Mouse (Mus musculus) left cerebral cortex, postnatal 10 days (tissue): Measurements from ENCODE around the gene Bub3. TPM values are rescaled to one million over a fixed set of nuclear protein-coding genes. Genes with fewer than 3 reads are reported as not detected.
A peak's percentile ranks its signal among the peaks of the same experiment; 100 is the strongest.

Experiments
- DNase-seq, 2 experiments: peaks; one replicate each; pipeline ENCODE4 v3.0.0; 2021 to 2022; ENCODE audit warnings: low spot score in 2 of 2, mixed read lengths in 1 of 2; ENCODE audit errors: extremely low spot score in 1 of 2
- intact Hi-C: fragments of 180-260 bp; cut with DNase I; formaldehyde crosslinking; loops from one replicate; pipeline ENCODE4 v1.15.1; 2025
- total RNA-seq, 2 experiments: library from RNA; stranded (reverse); gene quantifications; 2 replicates each; pipeline ENCODE4 v1.2.3; 2021

The Bub3 gene
- total RNA-seq, 2 experiments from 2014 or later, result 56.1 to 57.0 TPM

DNA sequence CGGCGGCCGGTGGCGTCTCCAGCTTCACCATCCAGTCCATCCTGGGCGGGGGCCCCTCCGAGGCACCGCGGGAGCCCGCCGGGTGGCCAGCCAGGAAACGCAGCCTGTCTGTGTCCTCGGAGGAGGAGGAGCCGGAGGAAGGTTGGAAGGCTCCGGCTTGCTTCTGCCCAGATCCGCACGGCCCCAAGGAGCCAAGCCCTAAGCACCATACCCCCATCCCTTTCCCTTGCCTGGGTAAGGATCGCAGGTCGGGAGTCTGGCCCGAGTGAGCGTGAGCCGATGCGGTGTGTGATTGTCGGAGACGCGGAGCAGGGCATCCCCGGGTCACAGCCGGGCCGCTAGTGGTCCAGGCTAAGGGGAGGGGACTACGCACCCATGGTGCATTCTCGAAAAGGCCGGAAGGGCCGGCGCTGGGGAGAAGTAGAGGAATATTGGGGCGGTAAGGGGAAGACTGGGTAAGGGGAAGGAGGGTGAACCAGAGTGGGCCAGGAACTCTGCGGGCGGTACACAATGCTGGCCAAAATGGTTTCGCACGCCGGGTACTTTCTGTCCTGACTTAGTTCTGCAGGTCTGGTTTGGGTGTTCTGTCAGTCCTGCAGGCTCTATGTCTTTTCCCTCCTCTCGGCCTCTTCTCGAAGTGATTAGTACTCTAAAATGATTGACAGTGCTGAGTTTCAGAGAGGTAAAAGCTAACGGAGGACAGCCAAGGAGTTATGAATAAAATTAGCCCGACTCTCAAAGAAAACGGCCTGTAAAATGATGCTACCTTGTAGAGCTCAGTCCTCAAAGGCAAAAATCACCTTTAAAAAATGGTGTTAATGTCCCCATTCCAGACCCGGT, 5.5 kb upstream of the Bub3 start:
- DNase-seq, result no peak
- intact Hi-C loops, result loop anchor here (5.0 kb wide), 1 partner anchor 193 kb away; no protein-coding TSS in a partner anchor

DNA sequence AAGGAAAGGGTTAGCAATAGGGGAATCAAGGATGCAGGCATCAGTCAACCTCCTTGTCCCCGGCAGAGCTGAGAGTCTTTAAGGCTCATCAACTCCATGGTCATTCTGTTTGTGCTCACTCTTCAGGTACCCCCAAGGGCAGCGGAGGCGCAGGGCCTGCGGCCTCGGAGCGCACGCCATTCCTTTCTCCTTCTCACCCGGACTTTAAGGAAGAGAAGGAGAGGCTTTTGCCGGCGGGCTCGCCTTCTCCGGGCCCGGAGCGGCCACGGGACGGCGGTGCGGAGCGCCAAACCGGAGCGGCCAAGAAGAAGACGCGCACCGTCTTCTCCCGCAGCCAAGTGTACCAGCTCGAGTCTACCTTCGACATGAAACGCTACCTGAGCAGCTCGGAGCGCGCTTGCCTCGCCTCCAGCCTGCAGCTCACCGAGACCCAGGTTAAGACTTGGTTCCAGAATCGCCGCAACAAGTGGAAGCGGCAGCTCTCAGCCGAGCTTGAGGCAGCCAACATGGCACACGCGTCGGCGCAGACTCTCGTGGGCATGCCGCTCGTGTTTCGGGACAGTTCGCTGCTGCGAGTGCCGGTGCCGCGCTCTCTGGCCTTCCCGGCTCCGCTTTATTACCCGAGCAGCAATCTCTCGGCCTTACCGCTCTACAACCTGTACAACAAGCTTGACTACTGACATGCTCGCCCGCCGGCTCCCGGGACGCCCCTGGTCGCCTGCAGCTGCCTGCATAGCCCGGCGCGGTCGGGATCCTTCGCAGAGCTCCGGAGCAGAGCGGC, 4.5 kb upstream of the Bub3 start:
- no peak for DNase-seq
- intact Hi-C loops, result loop anchor here (5.0 kb wide), 1 partner anchor 192 kb away; no protein-coding TSS in a partner anchor

DNA sequence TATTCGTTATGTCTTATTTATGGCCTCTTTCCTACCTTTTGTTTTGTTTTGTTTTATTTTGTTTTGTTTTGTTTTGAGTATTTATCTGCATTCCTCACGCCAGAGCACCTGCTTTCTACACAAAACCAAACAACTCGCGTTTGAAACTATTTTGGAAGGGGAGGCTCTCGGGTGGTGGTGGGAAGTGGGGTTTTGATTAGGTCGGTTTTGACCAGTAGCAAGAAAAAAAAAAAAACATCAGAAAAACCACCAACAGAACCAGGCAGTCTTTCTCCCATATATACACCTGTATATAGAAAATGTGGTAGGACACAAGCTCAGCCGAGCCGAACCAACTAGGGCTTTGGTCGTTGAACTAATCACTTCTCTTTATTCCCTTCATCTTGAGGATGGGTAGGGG, 3.9 kb upstream of the Bub3 start:
- DNase-seq, result no peak
- intact Hi-C loops, result loop anchor here (5.0 kb wide), 1 partner anchor 191 kb away; no protein-coding TSS in a partner anchor

DNA sequence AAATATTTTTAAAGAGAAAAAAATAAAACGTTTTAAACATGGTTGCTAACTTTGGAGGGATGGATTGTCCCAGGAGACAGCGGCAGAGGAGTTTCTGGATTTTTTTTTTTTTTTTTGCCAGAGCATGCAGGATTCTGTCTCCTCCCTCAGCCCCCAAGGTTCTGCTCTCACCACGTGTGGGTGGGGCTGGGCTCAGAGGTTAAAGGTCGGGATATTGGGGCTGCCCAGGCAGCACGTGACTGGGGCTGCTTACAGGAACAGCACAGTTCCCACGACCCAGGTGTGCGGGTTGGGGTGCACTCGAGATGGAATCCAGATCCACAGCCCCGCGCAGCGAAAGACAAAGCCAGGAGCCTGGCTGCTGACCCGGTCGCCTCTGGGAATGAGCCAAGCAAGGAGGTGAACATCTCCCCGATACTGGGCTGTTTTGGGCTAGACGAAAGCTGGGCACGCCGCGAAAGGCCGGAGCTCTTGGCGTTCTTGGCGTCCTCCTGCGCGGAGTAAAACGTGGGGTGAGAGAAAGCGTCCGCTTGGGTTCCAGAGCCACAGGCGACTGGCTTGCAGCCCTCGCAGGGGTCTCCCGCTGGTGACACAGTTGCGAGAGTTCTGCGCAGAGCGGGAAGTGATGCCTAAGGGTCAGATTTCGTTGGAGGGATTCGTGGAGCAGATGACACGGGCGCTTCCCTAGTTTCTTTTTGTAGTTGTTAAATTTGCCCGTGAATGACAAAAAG, 3.3 kb upstream of the Bub3 start:
- no peak for DNase-seq
- intact Hi-C loops, result loop anchor here (5.0 kb wide), 1 partner anchor 191 kb away; no protein-coding TSS in a partner anchor

DNA sequence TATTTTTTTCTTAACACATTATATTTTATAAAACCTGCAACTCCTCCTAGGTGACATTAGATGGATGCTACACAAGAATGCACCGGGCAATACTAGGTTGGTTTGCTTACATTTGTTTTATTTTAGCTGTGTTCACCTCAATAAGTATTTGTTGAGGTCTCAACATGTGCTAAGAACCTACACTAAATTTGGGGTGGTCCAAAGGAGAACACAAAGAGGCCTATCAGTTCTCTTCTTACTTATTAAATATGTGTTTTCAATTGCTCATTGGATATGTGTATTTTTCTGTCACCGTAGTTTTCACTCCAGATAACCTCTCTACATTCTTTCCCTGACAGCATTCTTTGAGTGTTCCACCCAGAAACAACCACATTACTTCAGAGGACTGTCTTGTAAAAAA, 2.3 kb upstream of the Bub3 start:
- intact Hi-C loops, result loop anchor here (5.0 kb wide), 1 partner anchor 190 kb away; no protein-coding TSS in a partner anchor
- no peak for DNase-seq

DNA sequence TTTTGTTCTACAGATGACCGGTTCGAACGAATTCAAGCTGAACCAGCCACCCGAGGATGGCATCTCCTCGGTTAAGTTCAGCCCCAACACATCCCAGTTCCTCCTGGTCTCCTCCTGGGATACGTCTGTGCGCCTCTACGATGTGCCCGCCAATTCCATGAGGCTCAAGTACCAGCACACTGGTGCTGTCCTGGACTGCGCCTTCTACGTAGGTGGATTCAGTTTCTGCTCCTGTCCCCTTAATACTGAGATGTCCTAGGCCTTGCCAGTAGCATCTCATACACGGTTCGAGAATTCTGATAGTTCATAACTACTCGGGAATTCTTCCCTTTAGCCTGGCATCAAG, 648 bp downstream of the Bub3 start:
- no peak for DNase-seq
- intact Hi-C loops, result loop anchor here (10.0 kb wide), 1 partner anchor 126 kb away; no protein-coding TSS in a partner anchor

DNA sequence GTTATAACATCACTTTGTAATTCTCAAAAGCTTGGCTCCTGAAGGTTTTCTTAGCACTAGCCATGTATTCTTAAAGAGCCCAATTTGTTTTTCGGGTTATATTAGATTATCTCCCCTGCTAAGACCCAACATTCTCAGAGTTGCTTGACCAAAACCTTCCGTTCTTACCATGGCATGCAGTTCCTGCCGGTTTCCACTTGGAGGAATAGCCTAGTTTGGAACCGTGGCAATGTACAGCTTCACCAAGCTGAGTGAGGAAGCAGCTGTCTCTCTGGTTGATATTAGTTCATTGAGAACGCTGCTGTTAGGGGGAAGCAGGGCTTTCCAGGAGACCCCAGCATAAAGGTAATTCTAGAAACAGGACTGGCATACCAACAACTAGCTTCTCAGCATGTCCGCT, 15.2 kb downstream of the Bub3 start:
- no peak for DNase-seq
- intact Hi-C loops, result no loop called here

DNA sequence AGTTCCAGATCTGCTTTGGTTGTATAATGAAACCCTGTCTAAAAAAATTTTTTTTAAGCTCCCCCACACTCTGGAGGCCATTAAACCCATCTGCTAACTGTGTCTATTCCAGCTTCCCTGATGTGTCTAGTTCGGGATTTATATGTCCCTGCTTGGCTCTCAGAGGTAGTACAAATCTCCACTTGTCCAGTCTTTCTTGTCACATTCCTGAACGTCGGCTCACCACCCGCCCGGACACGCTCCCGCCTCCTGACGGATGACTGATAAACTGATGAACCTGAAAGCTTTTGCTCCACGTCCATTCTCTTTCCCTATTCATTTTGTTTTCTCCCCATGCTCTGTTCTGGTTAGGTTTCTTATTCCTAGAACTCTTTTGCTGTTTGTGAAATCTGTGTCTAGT, 22.2 kb downstream of the Bub3 start:
- DNase-seq, result no peak

DNA sequence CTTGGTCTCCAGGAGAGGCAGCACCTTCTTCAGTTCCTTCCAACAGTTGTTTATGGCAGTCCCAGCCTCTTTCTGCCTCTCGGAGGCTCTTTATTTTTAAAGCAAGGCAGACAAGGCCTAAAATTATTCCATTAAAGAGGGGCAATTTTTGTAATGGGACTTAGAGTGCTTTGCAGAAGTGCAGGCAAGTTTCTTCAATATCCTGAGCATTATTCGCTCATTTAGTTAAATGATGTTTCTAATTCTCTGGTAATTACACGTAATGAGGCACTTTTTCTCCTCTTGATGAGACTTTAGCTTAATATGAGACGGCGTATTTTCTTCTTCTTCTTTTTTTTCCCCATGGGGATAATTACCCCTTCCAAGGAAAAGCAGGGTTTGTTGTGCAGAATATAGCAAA, 25.5 kb downstream of the Bub3 start:
- DNase-seq, result no peak
- intact Hi-C loops, result no loop called here

More for the DNA sequence above, 22.2 kb downstream of the Bub3 start:
- intact Hi-C loops, result no loop called here

DNA sequence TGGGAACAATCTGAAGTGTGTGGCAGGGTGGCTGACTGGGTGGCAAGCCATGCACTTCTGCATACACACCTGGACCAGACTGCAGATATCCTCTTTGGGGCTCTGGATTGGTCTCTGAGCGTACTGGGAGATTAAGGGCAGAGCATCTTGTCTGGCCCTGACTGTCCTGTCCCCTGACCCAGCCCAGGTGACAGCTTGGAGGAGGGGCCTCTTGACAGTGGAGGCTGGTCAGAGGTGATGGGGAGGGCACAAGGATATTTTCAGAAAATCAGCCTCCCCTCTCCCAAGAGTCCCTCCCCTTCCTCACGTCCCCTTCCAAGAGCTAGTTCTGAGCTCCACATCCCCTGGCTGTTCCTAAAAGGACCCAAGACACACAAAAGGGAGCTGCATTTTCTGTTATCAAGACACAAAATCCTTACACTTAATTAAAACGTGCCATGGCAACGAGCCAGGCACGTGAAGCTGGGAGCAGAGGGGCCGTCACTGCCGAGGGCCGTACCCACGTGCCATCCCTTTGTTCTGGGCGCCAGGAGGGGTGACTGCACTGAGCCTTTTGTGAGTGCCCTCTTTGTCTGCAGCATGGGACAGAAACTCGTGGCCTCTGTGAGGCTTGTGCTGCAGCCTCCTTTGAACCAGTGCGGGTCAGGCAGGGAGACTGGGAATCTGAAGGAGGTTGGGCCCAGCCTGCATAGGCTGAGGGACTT, 37.9 kb downstream of the Bub3 start:
- intact Hi-C loops, result no loop called here
- DNase-seq, result no peak

DNA sequence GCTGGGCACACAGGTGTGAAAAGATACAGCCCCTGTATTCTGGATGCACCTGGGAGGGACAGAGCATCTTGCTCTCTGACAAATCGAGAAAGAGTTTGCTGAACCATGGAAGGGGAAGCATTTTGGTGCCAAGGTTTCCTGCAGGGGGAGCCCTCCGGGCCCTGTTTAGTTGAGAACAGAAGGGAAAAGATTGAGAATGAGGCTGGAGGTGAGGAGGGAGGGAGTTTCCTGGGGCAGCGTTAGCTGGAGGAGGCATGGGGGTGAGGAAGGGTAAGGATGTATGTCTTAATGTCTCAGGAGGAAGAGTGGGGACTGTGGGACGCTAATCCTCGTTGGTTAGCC, 38.4 kb downstream of the Bub3 start:
- DNase-seq, result peak in 1 of 2 experiments; percentile 41
- intact Hi-C loops, result no loop called here

DNA sequence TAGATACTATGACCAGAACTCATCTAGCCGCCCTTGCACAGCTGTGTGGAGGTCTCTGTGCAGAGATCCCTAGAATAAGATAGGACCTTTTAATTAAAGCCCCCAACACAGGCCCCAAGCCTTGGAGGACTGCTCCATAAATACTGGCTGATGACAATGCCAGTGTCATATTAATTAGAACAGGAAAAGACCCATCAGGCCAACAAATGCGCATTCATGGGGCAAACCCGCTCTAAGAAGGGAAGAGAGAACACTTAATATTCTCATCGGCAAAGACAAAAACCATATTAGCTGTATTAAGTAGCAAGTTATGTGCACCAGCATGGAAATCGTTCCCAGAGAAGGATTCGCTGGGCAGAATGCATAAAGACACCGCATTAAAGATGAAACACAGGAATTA, 42.1 kb downstream of the Bub3 start:
- intact Hi-C loops, result no loop called here
- no peak for DNase-seq

DNA sequence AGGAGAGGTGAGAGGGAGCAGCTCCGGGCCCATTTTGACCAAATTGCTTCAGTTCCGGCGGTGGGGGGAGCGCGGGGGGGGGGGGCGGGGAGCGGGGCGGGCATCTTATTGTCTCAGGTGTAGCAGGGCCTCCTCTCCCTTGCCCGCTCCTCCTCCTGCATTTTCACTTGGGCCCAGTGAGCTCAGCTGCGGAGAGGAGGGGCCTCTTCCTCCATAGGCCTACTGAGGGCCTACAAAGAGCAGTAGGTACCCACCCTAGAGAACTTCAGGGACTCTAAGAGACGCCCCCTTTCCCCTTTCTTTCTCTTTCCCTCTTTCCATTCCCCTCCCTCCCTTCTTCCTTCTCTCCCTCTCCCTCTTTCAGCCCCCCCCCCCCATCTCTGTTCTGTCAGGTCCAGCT, 43.2 kb downstream of the Bub3 start:
- intact Hi-C loops, result no loop called here
- DNase-seq, result no peak

DNA sequence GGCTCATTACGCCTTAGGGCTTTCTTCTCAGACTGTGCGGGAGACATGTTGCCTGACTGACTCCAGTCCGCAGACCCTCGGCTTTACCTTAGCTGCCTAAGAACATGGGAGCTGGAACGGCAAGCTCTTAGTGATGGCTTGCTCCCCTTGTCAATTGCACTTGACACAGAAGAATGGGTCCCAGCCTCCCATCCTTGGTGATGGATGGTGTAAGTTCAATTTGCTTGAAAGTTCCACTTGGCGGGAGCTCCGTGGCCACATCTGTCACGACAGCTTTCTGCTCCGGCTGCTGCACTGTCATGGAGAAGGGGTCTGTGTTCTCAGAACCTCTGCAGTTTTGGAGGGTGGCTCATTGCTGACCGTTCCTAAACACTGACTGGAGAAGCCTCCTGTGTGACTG, 44.9 kb downstream of the Bub3 start:
- intact Hi-C loops, result no loop called here
- DNase-seq, result no peak

DNA sequence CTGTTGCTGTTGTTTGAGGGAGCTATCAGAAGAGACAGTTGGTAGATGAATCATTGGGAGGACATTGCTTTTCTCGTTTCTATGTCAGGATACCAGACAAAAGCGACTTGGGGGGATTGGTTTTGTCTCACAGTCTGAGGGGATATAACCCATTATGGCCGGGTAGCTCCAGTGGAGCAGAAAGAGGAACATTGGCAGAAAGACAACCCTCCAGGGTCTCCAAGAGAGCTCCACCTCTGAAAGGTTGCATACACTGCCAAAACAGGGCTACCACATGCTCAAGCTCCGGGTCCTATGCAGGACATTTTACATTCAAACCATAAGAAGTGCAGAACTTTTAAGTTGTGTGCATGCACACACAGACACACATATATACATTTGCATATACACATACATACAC, 45.5 kb downstream of the Bub3 start:
- intact Hi-C loops, result no loop called here
- DNase-seq, result no peak

DNA sequence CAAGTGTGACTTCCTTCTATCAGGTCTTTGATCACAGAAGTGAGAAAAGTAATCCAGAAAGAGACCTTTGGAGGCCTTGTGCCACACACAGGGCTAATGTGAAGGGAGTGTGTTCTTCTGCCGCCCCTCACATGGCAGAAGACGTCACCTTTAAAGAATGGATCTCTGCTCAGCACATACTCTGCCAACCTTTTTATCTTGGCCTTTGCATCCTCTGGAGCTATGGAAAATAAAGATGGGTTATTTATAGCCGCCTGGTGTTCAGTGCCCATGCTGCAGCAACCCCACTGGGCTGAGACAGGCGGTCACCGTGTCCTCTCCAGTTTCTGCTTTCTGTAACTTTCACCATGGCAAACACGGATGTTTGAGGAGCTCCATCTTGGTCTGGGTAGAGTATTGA, 48.0 kb downstream of the Bub3 start:
- DNase-seq, result no peak
- intact Hi-C loops, result no loop called here

DNA sequence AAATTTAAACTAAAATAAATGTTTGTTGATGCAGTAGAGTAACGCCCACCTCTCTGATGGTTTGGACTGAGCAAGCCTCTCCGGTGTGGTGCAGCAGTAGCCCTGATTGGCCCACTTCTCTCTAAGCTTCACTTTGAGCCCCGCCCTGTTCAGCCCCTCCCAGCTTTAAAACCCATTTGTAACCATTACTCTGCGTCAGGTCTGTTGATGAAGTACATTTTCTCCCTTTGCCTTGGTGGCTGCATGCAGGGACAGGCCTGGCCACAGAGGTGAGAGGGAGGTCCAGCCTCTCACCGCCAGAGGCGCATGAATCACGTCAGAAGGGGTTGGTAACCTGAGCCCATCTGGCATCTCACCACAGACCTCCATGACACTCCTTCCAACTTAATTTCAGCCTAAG, 49.7 kb downstream of the Bub3 start:
- no peak for DNase-seq
- intact Hi-C loops, result no loop called here
